Mouse (Mus musculus): ENCODE results near the gene Lrrc36.

- no peak for TF ChIP-seq CTCF (conservative IDR thresholded peaks at IDR 0.05; ENCODE audit: low read length)
- TF ChIP-seq POU5F1 (IDR thresholded peaks at IDR 0.05; ENCODE audit: borderline replicate concordance, low read length), result no peak
Measured at GRCm38 (mm10) chr8:105504617-105505016, 91.2 kb downstream of the Lrrc36 start.

Data from E14TG2a.4 (cell line).